Mouse (Mus musculus) myocyte (in vitro differentiated cells): ENCODE measurements around the gene Dock7.

Source experiments
- CEBPB ChIP-seq: IDR thresholded peaks from 2 replicates; pipeline ENCODE4 v1.6.1; 2011; ENCODE audit warnings: mild to moderate bottlenecking, moderate library complexity; ENCODE audit not compliant: poor library complexity, insufficient read depth, severe bottlenecking
- E2F4 ChIP-seq: IDR thresholded peaks from one replicate; pipeline ENCODE4 v1.6.1; 2011; ENCODE audit warnings: mild to moderate bottlenecking, control low read depth, moderate library complexity; ENCODE audit not compliant: insufficient read depth
- MAX ChIP-seq: IDR thresholded peaks from one replicate; pipeline ENCODE4 v1.6.1; 2011; ENCODE audit warnings: low read depth, mild to moderate bottlenecking, control low read depth
- MYOD1 ChIP-seq, 3 experiments: IDR thresholded peaks; one replicate each; pipeline ENCODE4 v1.6.1; 2011; ENCODE audit warnings: control low read depth in 2 of 3, low read depth in 2 of 3, mild to moderate bottlenecking in 2 of 3, moderate library complexity in 1 of 3; ENCODE audit not compliant: insufficient read length in 2 of 3, control insufficient read depth in 1 of 3
- POLR2A ChIP-seq: IDR thresholded peaks from one replicate; pipeline ENCODE4 v1.6.1; 2011; ENCODE audit warnings: low read depth, mild to moderate bottlenecking, control low read depth, moderate library complexity; ENCODE audit not compliant: insufficient read length
- REST ChIP-seq: IDR thresholded peaks from one replicate; pipeline ENCODE4 v1.6.1; 2011; ENCODE audit warnings: mild to moderate bottlenecking, control low read depth, moderate library complexity; ENCODE audit not compliant: insufficient read depth, insufficient read length
- USF1 ChIP-seq: IDR thresholded peaks from one replicate; pipeline ENCODE4 v1.6.1; 2011; ENCODE audit warnings: low read depth, mild to moderate bottlenecking, control low read depth, moderate library complexity

DNA sequence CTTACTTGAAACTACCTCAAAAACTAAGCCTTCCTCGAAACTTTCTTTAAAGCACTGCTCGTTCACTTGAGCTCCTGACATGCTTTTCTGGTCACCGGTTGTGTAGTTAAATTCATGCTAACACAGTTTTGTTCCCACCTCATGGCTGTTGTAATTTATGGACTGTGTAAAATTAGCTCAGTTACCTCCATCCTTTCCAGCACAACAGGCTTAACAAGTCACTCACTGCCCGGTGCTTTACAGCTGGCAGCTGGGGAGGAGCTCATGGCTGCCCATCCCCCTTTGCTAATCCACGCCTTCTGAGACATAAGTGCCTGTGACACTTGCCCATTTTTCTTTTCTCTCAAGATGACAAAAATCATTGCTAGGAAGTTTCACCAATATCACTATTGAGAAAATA, 56.2 kb downstream of the Dock7 start:
- TF ChIP-seq E2F4 (no peak), POLR2A (no peak), MYOD1 (IDR thresholded peaks at IDR 0.05; ENCODE audit: control insufficient read depth in 1 of 3, insufficient read length in 2 of 3, low read depth in 2 of 3) (no peak), USF1 (no peak), MAX (no peak), CEBPB (no peak), REST (no peak)
